Mouse (Mus musculus): ENCODE data around the gene Klk1b5.
"Not testable (repeated sequence)": the region's sequence is repeated elsewhere in the genome, so short reads cannot be mapped to it uniquely, and the experiment has no call there.

DNA sequence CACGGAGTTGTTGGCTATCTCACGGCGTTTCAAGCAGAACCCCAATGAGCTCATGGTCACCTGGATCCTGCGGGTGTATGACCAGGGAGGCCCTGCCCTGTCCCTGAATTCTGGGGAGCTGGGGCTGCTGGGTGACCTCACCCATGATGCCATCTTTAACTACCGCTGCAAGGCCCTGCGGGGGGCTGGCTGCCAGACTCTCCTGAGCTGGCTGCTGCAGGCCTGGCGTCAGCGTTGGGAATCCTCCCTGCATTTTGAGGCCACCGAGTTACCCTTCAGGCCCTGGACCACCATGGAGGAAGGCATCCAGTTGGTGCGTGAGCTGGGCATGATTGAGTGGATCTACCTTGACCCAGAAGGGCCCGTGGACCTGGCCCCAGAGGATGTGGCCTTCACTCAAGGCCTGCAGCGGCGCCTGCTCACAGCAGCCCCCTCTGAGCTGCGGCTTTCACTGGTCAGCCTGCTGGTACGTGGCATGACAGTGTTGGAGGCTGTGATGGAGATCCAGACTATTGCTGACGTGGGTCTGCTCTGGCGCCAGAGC, 35.1 kb downstream of the Klk1b5 start:
- TF ChIP-seq CTCF, EP300 (IDR thresholded peaks at IDR 0.05; ENCODE audit: low read depth): not testable (repeated sequence)

Data from liver, embryonic 14.5 days (tissue).